Mouse (Mus musculus) brain, adult 10 weeks (tissue): ENCODE results near the gene Dmrtb1. TPM values are rescaled to one million over a fixed set of nuclear protein-coding genes. Genes with fewer than 3 reads are reported as not detected.

ENCODE experiments used
- polyA plus RNA-seq: library from polyadenylated mRNA; stranded (reverse); fragments of 350-450 nt; fragmentation: Illumina TruSeq; extraction: RNeasy Lipid Tissue Mini Kit (QIAGEN cat#74804); gene quantifications from one replicate; pipeline ENCODE4 v1.2.3, GENCODE M21; 2015; ENCODE audit warnings: low read depth, low replicate concordance

Dmrtb1 gene
- 1.3 TPM for polyA plus RNA-seq

DNA sequence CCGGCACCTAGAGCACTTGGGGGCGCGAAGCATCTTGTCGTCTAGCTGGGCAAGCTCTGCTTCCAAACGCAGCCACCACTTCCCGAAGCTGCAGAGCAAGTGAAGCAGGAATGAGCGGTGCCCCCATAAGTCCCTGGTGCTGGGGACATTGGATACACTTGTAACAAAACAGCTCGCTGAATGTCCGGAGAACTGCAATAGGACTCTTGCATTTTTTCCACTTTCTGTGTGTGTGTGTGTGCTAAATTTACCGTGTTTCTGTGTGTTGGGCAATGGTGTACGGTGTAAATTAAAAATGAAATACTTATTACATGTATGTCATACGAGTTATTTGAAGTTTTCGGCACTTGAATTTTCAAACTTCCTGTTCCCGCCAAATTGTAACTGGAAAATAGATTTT lies at the start of gene Dmrtb1:
Gene Dmrtb1 (minus strand): TSS at position 101 of the 400 bp plus-strand sequence.

Other genes starting within 250 kb of the Dmrtb1 start
- 0.31 TPM for gene Glis1, start 249.6 kb downstream of the Dmrtb1 start, polyA plus RNA-seq
- gene Lrp8, start 118.0 kb upstream of the Dmrtb1 start, polyA plus RNA-seq, result 34.6 TPM
- 81.9 TPM for gene Magoh, start 195.5 kb upstream of the Dmrtb1 start, polyA plus RNA-seq
- 89.4 TPM for gene 0610037L13Rik, start 205.6 kb upstream of the Dmrtb1 start, polyA plus RNA-seq
- 7.5 TPM for gene Cpt2, start 239.4 kb upstream of the Dmrtb1 start, polyA plus RNA-seq